Mouse (Mus musculus): ENCODE results near the gene Kcnq2. TPM values are rescaled to one million over a fixed set of nuclear protein-coding genes. Genes with fewer than 3 reads are reported as not detected.

Kcnq2 gene
- polyA plus RNA-seq, 1 experiment from 2014 or later, result 41.7 TPM

GRCm38 (mm10) chr2:181156248-181157121 lies 21.4 kb upstream of the Kcnq2 start, which contains the start of gene Eef1a2:
Gene Eef1a2 (minus strand): TSS chr2:181157014.
- peak; percentile 63 for ATAC-seq (ENCODE audit: low FRiP score)
- peaks cover 49% of the 10 kb centered on the region for H3K27me3 ChIP-seq
- H3K4me3 ChIP-seq, result peak within 1 kb of the TSS; percentile 42
- H3K4me2 ChIP-seq (replicated peaks), result peak within 1 kb of the TSS; percentile 66
- no peaks in the 10 kb centered on the region for H3K9me3 ChIP-seq (replicated peaks)
- H3K27ac ChIP-seq, result peak within 1 kb of the TSS; percentile 85
- 3% methylated on average over 55 of the region's 55 CpGs for WGBS
- no peaks in the 10 kb centered on the region for H3K36me3 ChIP-seq
- peaks cover 28% of the 10 kb centered on the region for H3K4me1 ChIP-seq
- H3K9ac ChIP-seq, result peak within 1 kb of the TSS; percentile 64

DNA sequence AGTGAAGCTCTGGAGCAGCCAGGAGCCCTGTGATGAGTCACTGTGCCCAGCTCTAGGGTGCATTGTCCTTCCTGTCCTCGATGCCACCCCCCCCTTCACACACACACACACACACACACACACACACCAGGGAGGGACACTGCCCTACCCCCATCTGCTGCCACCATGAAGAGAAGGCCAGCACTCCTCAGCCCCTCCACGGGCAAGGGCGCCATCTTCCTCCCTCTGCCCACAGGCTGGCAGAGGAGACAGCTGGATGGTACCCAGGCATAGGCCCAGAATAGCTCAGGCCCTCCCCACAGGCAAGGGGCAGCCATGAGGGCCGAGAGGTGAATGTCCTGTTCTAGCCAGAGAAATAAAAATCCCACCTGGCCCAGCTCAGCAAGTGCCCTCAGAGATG lies 20.7 kb upstream of the Kcnq2 start:
- Histone ChIP-seq H3K4me2 (replicated peaks) (peak overlapping the region; percentile 66), H3K27me3 (peaks cover 55% of the 10 kb centered on the region), H3K4me3 (peak overlapping the region; percentile 42), H3K27ac (0 out of 2 replicates have a peak overlapping the region, but pooled peaks have one; percentile 85), H3K9me3 (replicated peaks) (no peaks in the 10 kb centered on the region), H3K36me3 (no peaks in the 10 kb centered on the region), H3K9ac (peak overlapping the region; percentile 64), H3K4me1 (peaks cover 28% of the 10 kb centered on the region)
- peak; percentile 1; the same call in 1 of the 2 replicates for ATAC-seq (ENCODE audit: low FRiP score)
- 63% methylated on average over 4 of the region's 4 CpGs for WGBS

GRCm38 (mm10) chr2:181154831-181155415 lies 19.8 kb upstream of the Kcnq2 start:
- Histone ChIP-seq H3K27ac (no peak overlapping the region), H3K9ac (no peak overlapping the region), H3K4me1 (peaks cover 23% of the 10 kb centered on the region), H3K9me3 (replicated peaks) (no peaks in the 10 kb centered on the region), H3K27me3 (peaks cover 64% of the 10 kb centered on the region), H3K4me2 (replicated peaks) (no peak overlapping the region), H3K4me3 (no peak overlapping the region), H3K36me3 (no peaks in the 10 kb centered on the region)
- WGBS, result 87% methylated on average over 8 of the region's 8 CpGs
- ATAC-seq (ENCODE audit: low FRiP score), result no peak

- H3K9me3 ChIP-seq (replicated peaks), result no peaks in the 10 kb centered on the region
- H3K4me1 ChIP-seq, result peaks cover 17% of the 10 kb centered on the region
- no peaks in the 10 kb centered on the region for H3K36me3 ChIP-seq
- H3K27me3 ChIP-seq, result peaks cover 70% of the 10 kb centered on the region
- no peak for ATAC-seq (ENCODE audit: low FRiP score)
- H3K4me2 ChIP-seq (replicated peaks), result no peak overlapping the region
- H3K9ac ChIP-seq, result no peak overlapping the region
- 90% methylated on average over 3 of the region's 3 CpGs for WGBS
- no peak overlapping the region for H3K4me3 ChIP-seq
- H3K27ac ChIP-seq, result no peak overlapping the region
These were observed 19.3 kb upstream of the Kcnq2 start for GRCm38 (mm10) chr2:181154361-181154760.

- no peak overlapping the region for H3K9ac ChIP-seq
- no peak overlapping the region for H3K4me3 ChIP-seq
- no peak overlapping the region for H3K27ac ChIP-seq
- no peak overlapping the region for H3K4me2 ChIP-seq (replicated peaks)
- WGBS, result 3% methylated on average over 1 of the region's 1 CpGs
- peaks cover 12% of the 10 kb centered on the region for H3K4me1 ChIP-seq
- H3K36me3 ChIP-seq, result no peaks in the 10 kb centered on the region
- H3K9me3 ChIP-seq (replicated peaks), result no peaks in the 10 kb centered on the region
- ATAC-seq (ENCODE audit: low FRiP score), result no peak
- peaks cover 73% of the 10 kb centered on the region for H3K27me3 ChIP-seq
These were observed 18.7 kb upstream of the Kcnq2 start for GRCm38 (mm10) chr2:181153837-181154236.

DNA sequence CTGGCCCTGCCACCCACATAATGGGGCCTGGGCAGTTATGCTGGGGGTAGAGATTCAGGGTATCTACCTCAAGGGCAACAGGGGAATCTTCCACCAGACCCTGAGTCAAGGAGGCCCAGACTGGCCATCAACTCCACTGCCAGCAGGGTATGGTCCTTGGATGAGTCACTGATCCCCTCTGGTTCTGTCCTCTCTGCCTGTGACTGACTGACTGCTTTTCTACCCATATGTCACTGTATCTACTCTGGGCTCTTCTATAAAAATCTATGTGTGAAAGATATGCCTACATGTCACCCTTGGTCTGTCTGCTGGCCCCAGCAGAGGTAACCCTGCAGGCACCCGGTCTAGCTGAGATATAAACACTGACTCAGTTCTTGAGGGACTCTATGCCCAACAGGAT lies 18.0 kb upstream of the Kcnq2 start:
- Histone ChIP-seq H3K4me1 (peaks cover 15% of the 10 kb centered on the region), H3K9me3 (replicated peaks) (no peaks in the 10 kb centered on the region), H3K9ac (no peak overlapping the region), H3K27me3 (peaks cover 73% of the 10 kb centered on the region), H3K4me3 (no peak overlapping the region), H3K27ac (no peak overlapping the region), H3K36me3 (no peaks in the 10 kb centered on the region), H3K4me2 (replicated peaks) (no peak overlapping the region)
- ATAC-seq (ENCODE audit: low FRiP score), result no peak
- WGBS, result 91% methylated on average over 1 of the region's 1 CpGs

DNA sequence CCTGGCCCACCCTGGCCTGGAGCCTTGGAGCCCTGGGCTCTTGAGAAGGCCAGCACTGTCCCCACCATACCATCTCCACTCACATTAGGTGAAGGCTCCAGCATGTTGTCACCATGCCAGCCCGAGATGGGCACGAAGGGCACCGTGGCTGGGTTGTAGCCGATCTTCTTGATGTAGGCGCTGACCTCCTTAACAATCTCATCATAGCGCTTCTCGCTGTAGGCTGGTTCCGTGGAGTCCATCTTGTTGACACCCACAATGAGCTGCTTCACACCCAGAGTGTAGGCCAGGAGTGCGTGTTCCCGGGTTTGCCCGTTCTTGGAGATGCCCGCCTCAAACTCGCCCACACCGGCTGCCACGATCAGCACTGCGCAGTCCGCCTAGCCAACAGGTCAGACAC lies 17.6 kb upstream of the Kcnq2 start:
- Histone ChIP-seq H3K9me3 (replicated peaks) (no peaks in the 10 kb centered on the region), H3K4me3 (no peak overlapping the region), H3K9ac (no peak overlapping the region), H3K4me1 (peaks cover 18% of the 10 kb centered on the region), H3K36me3 (no peaks in the 10 kb centered on the region), H3K27me3 (peaks cover 69% of the 10 kb centered on the region), H3K27ac (no peak overlapping the region), H3K4me2 (replicated peaks) (no peak overlapping the region)
- 94% methylated on average over 17 of the region's 17 CpGs for WGBS
- no peak for ATAC-seq (ENCODE audit: low FRiP score)

DNA sequence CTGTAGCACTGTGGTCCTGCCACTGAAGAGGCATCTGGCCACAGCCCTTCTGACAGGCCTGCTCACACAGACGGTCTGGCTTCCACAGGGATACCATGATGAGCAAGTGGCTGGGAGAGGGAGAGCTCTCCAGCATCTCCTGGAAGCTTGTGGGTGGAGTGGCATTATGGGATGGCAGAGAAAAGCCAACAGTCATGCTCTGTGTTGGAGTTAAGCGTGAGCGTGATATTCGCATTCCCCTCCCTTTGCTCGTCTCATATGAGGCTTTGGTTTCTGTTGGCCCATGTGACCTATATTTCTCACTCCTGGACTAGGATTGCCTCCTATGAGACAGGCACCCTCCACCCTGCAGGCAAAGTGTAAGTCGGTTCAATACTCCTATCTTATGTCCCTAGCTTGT lies 15.2 kb upstream of the Kcnq2 start:
- WGBS, result 76% methylated on average over 6 of the region's 6 CpGs
- Histone ChIP-seq H3K9ac (no peak overlapping the region), H3K4me1 (peaks cover 11% of the 10 kb centered on the region), H3K9me3 (replicated peaks) (no peaks in the 10 kb centered on the region), H3K4me3 (no peak overlapping the region), H3K36me3 (no peaks in the 10 kb centered on the region), H3K4me2 (replicated peaks) (no peak overlapping the region), H3K27ac (no peak overlapping the region), H3K27me3 (peaks cover 60% of the 10 kb centered on the region)
- no peak for ATAC-seq (ENCODE audit: low FRiP score)

DNA sequence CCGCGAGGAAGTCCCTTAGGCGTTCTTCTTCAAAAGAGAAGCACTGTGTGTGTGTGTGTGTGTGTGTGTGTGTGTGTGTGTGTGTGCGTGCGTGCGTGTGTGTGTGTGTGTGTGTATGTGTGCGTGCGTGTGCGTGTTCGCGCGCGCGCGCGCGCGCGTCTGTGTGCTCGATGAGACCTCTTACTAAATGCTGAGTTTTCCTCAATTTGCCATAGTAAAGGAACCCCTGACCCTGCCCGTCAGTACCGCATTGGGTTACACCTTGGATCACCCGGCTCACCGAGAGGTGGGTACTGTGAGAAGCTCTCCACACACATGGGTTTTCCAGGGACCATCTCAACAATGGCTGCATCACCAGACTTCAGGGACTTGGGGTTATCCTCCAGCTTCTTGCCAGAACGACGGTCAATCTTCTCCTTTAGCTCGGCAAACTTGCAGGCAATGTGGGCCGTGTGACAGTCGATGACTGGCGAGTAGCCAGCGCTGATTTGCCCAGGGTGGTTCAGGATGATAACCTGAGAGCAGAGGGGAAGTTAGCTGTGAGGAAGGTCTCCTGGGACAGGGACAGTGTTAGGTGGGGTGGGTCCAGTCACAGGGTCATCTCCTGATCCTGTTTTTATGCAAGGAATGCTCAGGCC lies 13.3 kb upstream of the Kcnq2 start:
- no peak overlapping the region for H3K27ac ChIP-seq
- no peaks in the 10 kb centered on the region for H3K36me3 ChIP-seq
- H3K4me3 ChIP-seq, result peak overlapping the region; percentile 43
- no peak for ATAC-seq (ENCODE audit: low FRiP score)
- H3K9me3 ChIP-seq (replicated peaks), result no peaks in the 10 kb centered on the region
- H3K4me1 ChIP-seq, result peaks cover 11% of the 10 kb centered on the region
- peaks cover 54% of the 10 kb centered on the region for H3K27me3 ChIP-seq
- H3K9ac ChIP-seq, result no peak overlapping the region
- peak overlapping the region; percentile 88 for H3K4me2 ChIP-seq (replicated peaks)
- 15% methylated on average over 30 of the region's 31 CpGs for WGBS

GRCm38 (mm10) chr2:181147546-181148317 lies 12.6 kb upstream of the Kcnq2 start:
- H3K27ac ChIP-seq, result no peak overlapping the region

GRCm38 (mm10) chr2:181146976-181147545 lies 12.0 kb upstream of the Kcnq2 start:
- Histone ChIP-seq H3K4me3 (peak overlapping the region; percentile 43), H3K4me2 (replicated peaks) (peak overlapping the region; percentile 88), H3K36me3 (no peaks in the 10 kb centered on the region), H3K9me3 (replicated peaks) (no peaks in the 10 kb centered on the region), H3K27me3 (peaks cover 48% of the 10 kb centered on the region), H3K9ac (no peak overlapping the region), H3K4me1 (peaks cover 11% of the 10 kb centered on the region), H3K27ac (no peak overlapping the region)
- 58% methylated on average over 4 of the region's 4 CpGs for WGBS
- no peak for ATAC-seq (ENCODE audit: low FRiP score)

More at GRCm38 (mm10) chr2:181147546-181148317, 12.6 kb upstream of the Kcnq2 start:
- H3K4me3 ChIP-seq, result peak overlapping the region; percentile 43
- peak; percentile 35 for ATAC-seq (ENCODE audit: low FRiP score)
- peak overlapping the region; percentile 88 for H3K4me2 ChIP-seq (replicated peaks)
- peaks cover 51% of the 10 kb centered on the region for H3K27me3 ChIP-seq
- H3K9me3 ChIP-seq (replicated peaks), result no peaks in the 10 kb centered on the region
- H3K4me1 ChIP-seq, result peaks cover 11% of the 10 kb centered on the region
- WGBS, result under 1% methylated on average over 52 of the region's 61 CpGs
- peak overlapping the region; percentile 60 for H3K9ac ChIP-seq
- no peaks in the 10 kb centered on the region for H3K36me3 ChIP-seq
